Mouse (Mus musculus) E14TG2a.4 (cell line): Measurements from ENCODE around the gene Spata9.

Source experiments
- CTCF ChIP-seq: conservative IDR thresholded peaks from 2 replicates; pipeline ENCODE4 v1.5.1; 2014; ENCODE audit warnings: low read length
- NANOG ChIP-seq: IDR thresholded peaks from 2 replicates; pipeline ENCODE4 v1.6.1; 2014; ENCODE audit warnings: borderline replicate concordance, low read length, mixed read lengths

- no peak for TF ChIP-seq CTCF
- TF ChIP-seq NANOG: no peak
These were observed 36.9 kb upstream of the Spata9 start for GRCm38 (mm10) chr13:75930023-75930422.
